Mouse (Mus musculus) erythroblast, adult 5-6 weeks (primary cell): ENCODE measurements around the gene Fam210b. TPM values are rescaled to one million over a fixed set of nuclear protein-coding genes. Genes with fewer than 3 reads are reported as not detected.

Experiments used
- ATAC-seq: replicated peaks from 2 replicates; pipeline ENCODE4 v1.8.0; 2016; ENCODE audit warnings: moderate number of reproducible peaks, mild to moderate bottlenecking, moderate TSS enrichment, inconsistent platforms; ENCODE audit not compliant: poor library complexity, low FRiP score, severe bottlenecking
- total RNA-seq, 2 experiments: library from RNA; stranded (forward) in 1 of 2; stranded (reverse) in 1 of 2; fragments of 150-400 nt in 1 of 2; fragments of 200-764, 138-1000 nt in 1 of 2; gene quantifications; 2 replicates each; pipeline versions ENCODE4 v1.2.3 to v1.2.4; 2015 to 2017; ENCODE audit warnings: low replicate concordance in 2 of 2

Gene Fam210b
- total RNA-seq, 2 experiments from 2014 or later: 114 to 117 TPM

DNA sequence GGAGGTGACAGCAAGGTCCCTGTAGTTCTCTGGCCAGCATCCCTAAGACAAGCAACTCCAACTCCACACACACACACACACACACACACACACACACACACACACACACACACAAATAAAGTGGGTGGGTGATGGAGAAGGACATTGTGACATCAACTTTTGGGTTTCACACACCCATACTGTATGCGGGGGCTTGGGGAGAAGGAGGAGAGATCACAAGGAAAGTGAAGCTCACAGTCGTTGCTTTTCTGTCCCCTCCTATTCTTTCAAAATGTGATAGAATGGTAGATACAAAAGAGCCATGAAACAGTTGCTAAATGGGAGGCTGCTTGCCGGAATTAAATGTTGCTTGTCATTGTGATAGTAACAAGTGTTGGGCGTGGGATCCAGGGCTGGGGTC is 49.3 kb downstream of the Fam210b start:
- no peak for ATAC-seq

DNA sequence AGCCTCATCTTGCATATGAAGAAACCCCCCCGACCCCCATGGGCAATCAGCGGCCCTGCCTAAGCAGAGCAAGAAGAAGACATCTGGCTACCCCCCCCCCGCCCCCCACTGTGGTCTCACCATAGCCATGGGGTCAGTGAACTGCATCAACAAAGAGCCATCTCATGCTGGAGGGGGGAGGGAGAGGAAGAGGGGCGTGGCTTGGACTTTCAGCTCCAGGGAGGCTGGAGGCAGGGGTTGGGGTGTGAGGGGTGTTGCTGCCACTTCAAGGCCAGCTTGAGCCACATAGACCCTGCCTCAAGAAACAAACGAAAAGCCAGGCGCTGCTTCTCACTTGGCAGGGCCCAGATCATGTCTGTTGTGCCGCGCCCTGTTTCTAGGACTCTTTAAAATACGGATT is 50.6 kb downstream of the Fam210b start:
- ATAC-seq: no peak

DNA sequence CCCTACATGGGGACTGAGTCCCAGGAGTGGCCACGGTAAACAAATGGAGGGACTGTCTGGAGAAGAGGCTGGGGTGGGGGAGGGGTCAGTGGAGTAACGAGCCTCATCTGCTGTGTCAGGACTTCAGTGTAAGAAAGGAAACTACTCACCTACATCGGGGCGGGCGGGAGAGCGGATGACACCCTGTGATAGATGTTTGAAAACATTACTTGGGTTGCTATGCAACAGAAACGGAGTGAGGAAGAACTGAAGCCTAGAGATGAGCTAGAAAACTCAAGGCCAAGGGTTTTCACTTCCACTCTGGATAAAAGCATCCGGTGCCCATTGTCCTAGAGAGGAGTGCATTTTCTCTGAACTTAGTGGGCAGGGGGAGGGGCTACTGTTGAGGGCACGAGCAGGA is 54.5 kb downstream of the Fam210b start:
- no peak for ATAC-seq

DNA sequence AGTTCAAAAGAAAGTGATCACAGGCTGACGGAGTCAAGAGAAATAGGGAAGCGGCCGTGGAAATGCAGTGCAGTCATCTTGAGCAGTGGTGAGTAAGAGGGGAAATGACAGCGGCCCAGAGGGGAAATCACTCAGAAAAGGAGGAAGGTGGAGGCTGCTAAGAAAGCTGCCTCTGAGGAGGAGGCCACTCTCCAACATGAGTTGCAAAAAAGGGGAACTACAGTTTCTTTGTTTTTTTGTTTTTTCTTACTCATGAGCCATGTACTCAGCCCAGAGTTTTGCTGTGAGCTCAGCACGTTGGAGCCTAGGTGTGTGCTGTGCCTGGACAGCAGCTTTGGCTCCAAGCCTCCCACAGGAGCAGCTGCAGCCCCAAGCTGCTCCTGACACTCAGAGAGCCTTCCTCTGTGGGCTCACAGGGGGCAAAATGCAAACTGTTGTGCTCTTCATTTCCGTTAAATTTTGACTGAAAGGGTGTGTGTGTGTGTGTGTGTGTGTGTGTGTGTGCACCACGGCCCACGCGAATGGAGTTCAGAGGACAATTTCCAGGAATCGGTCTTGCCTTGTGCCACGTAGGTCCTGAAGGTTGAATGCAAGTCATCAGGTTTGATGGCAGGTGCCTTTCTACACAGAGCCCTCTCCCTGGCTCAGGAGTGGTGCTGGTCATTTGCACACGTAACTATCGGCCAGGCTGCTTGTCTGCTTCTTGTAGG is 55.9 kb downstream of the Fam210b start:
- no peak for ATAC-seq

DNA sequence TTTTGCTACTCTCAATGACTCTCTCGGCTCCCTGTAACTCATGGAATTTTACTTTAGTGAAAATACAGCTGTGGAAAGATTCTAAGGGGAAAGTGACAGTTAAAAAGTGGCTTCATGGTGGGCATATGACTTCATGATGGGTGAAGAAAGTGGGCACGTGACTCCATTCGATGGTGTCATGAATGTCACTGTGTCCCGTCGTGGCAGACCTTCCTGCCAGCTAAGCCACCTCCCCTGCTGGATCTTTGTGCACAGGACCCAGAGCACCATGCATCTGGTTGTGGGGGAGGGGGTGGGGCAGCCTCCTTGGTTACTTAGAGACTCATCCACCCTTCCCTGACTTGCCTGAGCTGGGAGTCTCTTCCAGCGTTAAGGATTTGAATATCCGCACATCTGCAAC is 58.9 kb downstream of the Fam210b start:
- ATAC-seq: no peak

DNA sequence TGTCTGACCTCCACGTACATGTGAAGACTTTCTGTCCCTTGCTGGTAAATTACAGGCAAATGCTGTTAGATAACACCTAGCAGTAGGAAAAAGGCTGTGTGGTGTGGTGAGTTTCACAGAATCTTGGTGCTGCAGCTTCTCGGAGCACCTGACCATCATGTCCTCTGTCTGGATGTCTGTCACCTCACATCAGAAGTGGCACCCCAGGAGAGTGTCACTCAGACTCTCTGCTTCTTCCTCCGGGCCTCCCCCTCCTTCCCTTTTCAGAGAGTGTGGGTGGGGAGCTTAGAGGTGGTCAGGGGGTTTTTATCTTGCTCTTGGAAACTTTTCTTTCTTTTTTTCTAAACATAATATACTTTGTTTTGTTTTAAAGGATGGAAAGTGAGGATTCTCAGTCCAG is 59.6 kb downstream of the Fam210b start:
- ATAC-seq: no peak

Other genes starting within 250 kb of the Fam210b start
- gene Mc3r, start 97.1 kb upstream of the Fam210b start, total RNA-seq (2015; ENCODE audit: low replicate concordance): not detected in 2 replicates
- gene Mc3r, start 97.1 kb upstream of the Fam210b start, total RNA-seq (2017; ENCODE audit: low replicate concordance): 0.14 TPM in 1 of 2 replicates, not detected in the other
- gene Aurka, start 25.0 kb downstream of the Fam210b start, total RNA-seq (2015; ENCODE audit: low replicate concordance): 15.7 and 23.2 TPM in 2 replicates
- 31.3 and 38.8 TPM in 2 replicates for gene Aurka, start 25.0 kb downstream of the Fam210b start, total RNA-seq (2017; ENCODE audit: low replicate concordance)
- gene Cstf1, start 25.1 kb downstream of the Fam210b start, total RNA-seq (2015; ENCODE audit: low replicate concordance): 5.6 and 10.0 TPM in 2 replicates
- 6.3 and 7.5 TPM in 2 replicates for gene Cstf1, start 25.1 kb downstream of the Fam210b start, total RNA-seq (2017; ENCODE audit: low replicate concordance)
- 1.0 and 2.5 TPM in 2 replicates for gene Cass4, start 48.2 kb downstream of the Fam210b start, total RNA-seq (2015; ENCODE audit: low replicate concordance)
- 0.56 and 1.3 TPM in 2 replicates for gene Cass4, start 48.2 kb downstream of the Fam210b start, total RNA-seq (2017; ENCODE audit: low replicate concordance)
- gene Rtf2, start 95.0 kb downstream of the Fam210b start, total RNA-seq (2015; ENCODE audit: low replicate concordance): 18.3 and 24.7 TPM in 2 replicates
- 59.5 and 80.9 TPM in 2 replicates for gene Rtf2, start 95.0 kb downstream of the Fam210b start, total RNA-seq (2017; ENCODE audit: low replicate concordance)
- gene Gcnt7, start 113.0 kb downstream of the Fam210b start, total RNA-seq (2015; ENCODE audit: low replicate concordance): not detected in 2 replicates
- 1.1 TPM in 1 of 2 replicates, not detected in the other for gene Gcnt7, start 113.0 kb downstream of the Fam210b start, total RNA-seq (2017; ENCODE audit: low replicate concordance)
- gene Fam209, start 127.0 kb downstream of the Fam210b start, total RNA-seq (2015; ENCODE audit: low replicate concordance): not detected in 2 replicates
- not detected in 2 replicates for gene Fam209, start 127.0 kb downstream of the Fam210b start, total RNA-seq (2017; ENCODE audit: low replicate concordance)
- gene Tfap2c, start 204.0 kb downstream of the Fam210b start, total RNA-seq (2015; ENCODE audit: low replicate concordance): not detected in 2 replicates
- gene Tfap2c, start 204.0 kb downstream of the Fam210b start, total RNA-seq (2017; ENCODE audit: low replicate concordance): not detected in 2 replicates